Mouse (Mus musculus) right cerebral cortex, postnatal 4 days (tissue): ENCODE results near the gene Mrm3.

Source experiments
- DNase-seq: peaks from one replicate; pipeline ENCODE4 v3.0.0-alpha.2; 2022

Gene Mrm3

GRCm38 (mm10) chr11:76291960-76292359 lies 48.4 kb downstream of the Mrm3 start:
- DNase-seq, result no peak

GRCm38 (mm10) chr11:76292398-76292797 lies 48.9 kb downstream of the Mrm3 start:
- DNase-seq, result no peak

GRCm38 (mm10) chr11:76292831-76293230 lies 49.3 kb downstream of the Mrm3 start:
- DNase-seq, result no peak

- no peak for DNase-seq
Measured at GRCm38 (mm10) chr11:76294078-76294477, 50.6 kb downstream of the Mrm3 start.

- DNase-seq, result no peak
Measured at GRCm38 (mm10) chr11:76294836-76295235, 51.3 kb downstream of the Mrm3 start.

- no peak for DNase-seq
Measured at GRCm38 (mm10) chr11:76297252-76297651, 53.7 kb downstream of the Mrm3 start.

GRCm38 (mm10) chr11:76298457-76299000 lies 55.0 kb downstream of the Mrm3 start:
- no peak for DNase-seq
